Comparison of ENCODE assay signal across 10 mouse cellular contexts in the genomic region with DNA sequence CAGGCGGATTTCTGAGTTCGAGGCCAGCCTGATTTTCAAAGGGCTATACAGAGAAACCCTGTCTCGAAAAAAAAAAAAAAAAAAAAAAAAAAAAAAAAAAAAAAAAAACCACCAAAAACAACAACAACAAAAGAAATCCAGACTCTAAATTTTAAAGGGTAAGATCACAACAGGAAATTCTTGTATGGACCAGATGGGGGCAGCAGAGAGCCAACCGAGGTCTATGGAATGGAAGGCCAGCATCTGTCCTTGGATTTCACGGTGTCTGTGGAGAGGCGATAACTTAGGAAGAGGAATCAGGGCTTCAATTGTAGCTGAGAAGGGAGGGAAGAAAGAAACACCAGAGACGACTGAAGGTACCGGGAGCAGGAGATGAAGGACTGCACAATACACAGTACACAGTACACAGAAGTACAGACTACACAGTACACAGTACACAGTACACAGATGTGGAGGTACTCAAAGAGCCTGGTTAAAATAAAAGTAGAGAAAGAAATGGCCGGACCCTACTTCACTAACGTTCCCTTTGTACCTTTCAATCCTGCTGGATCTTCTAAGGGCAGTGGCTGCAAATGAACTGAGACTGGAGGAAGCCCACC. TPM values are rescaled to one million over a fixed set of nuclear protein-coding genes. Genes with fewer than 3 reads are reported as not detected.
DNase-seq lines count a peak whose midpoint lies in the region; ATAC-seq and TF ChIP-seq lines count a peak whose summit lies in the region.
"Had no signal": no experiment of that assay in that cellular context is flagged by ENCODE, and none has a peak within 500 bp of the region (broad histone marks: within the 10 kb centered on the region; RNA-seq: fewer than 3 reads in every experiment).

No protein-coding gene starts in this region.

- ATAC-seq in Patski, result no peak

- in situ Hi-C loops in Patski (cut with MboI; ENCODE audit: low pct_unique_long_range_greater_than_20kb), result loop anchor here (5.0 kb wide), 1 partner anchor 564 kb away; no protein-coding TSS in a partner anchor

- H3K4me1 ChIP-seq in lung, adult 2 months (ENCODE audit: control insufficient read depth, insufficient read depth, low read length), result no peaks in the 10 kb centered on the region

- no peak for TF ChIP-seq POLR2A in lung, adult 2 months (IDR thresholded peaks at IDR 0.05; ENCODE audit: borderline replicate concordance, extremely low read depth, low read depth, low read length)

- WGBS in lung, adult 2 months, result 65% methylated on average over 10 of the region's 10 CpGs

- POLR2A ChIA-PET in Patski (lab: Charles Lee), result no interaction called here

- peak; percentile 31 for DNase-seq in lung, adult 2 months
- no peak for DNase-seq in lung, adult 18-20 months
- no peak for DNase-seq in Patski (ENCODE audit: low read depth, low spot score)
- DNase-seq in cerebellum, postnatal 10 days, result peak; percentile 83 to 87
- DNase-seq in gastrocnemius, postnatal 4 days (ENCODE audit: low spot score in 2 of 2), result peak; percentile 47 to 67
- peak; percentile 50 to 54 for DNase-seq in left cerebral cortex, adult 2 months (ENCODE audit: extremely low spot score in 1 of 2, low spot score in 2 of 2)
- DNase-seq in naive thymus-derived CD4-positive, alpha-beta T cell, adult 2 months (ENCODE audit: low read depth), result peak; percentile 78
- peak; percentile 72 for DNase-seq in thymus, postnatal 4 days

- no peak overlapping the region for H3K4me3 ChIP-seq in lung, adult 2 months (replicated peaks; ENCODE audit: extremely low read depth, low read depth, low read length)
- no peak overlapping the region for H3K4me3 ChIP-seq in left cerebral cortex, adult 2 months
- H3K4me3 ChIP-seq: erythroblast, embryonic 14.5 days; megakaryocyte, embryonic 14.5 days had no signal

- H3K27me3 ChIP-seq in Patski, result no peaks in the 10 kb centered on the region

- no peak overlapping the region for H3K27ac ChIP-seq in left cerebral cortex, adult 2 months

- intact Hi-C loops in left cerebral cortex, adult 2 months (cut with DNase I), result no loop called here

- CTCF ChIA-PET in Patski (lab: Charles Lee), result interaction anchor here (1.0 to 1.6 kb wide), 5 partner anchors 9 to 566 kb away, joined by 3 to 4 read pairs (median 3); no protein-coding TSS in a partner anchor

- TF ChIP-seq CTCF in lung, adult 2 months (IDR thresholded peaks at IDR 0.05; ENCODE audit: insufficient read depth, low read length), result peak; percentile 54
- peak; percentile 79 for TF ChIP-seq CTCF in Patski (IDR thresholded peaks at IDR 0.05)
- peak; percentile 64 for TF ChIP-seq CTCF in left cerebral cortex, adult 2 months (IDR thresholded peaks at IDR 0.05)

RNA-seq across cellular contexts. Expression of gene Esr1, which starts 13.1 kb away (rescaled TPM):
- polyA plus RNA-seq in lung, adult 2 months (2012; rRNA removed), result 1.2 and 1.5 TPM in 2 replicates
- 0.18 TPM for polyA plus RNA-seq in Patski (2021)
- total RNA-seq in gastrocnemius, postnatal 4 days (2021), result 10 to 100 TPM; 25.3 to 32.6 TPM
- total RNA-seq in left cerebral cortex, adult 2 months (2021), result 1 to 10 TPM; 2.3 to 3.8 TPM

Comparison
In these comparisons a context has a peak if more than half of its experiments do, and no peak if none do; other contexts are left out.
1. DNase-seq: peak in lung, adult 2 months (single experiment), cerebellum, postnatal 10 days (2 of 2), gastrocnemius, postnatal 4 days (2 of 2), left cerebral cortex, adult 2 months (2 of 2), naive thymus-derived CD4-positive, alpha-beta T cell, adult 2 months (single experiment) and thymus, postnatal 4 days (single experiment); none in lung, adult 18-20 months (0 of 2) and Patski (single experiment).
2. RNA of gene Esr1, which starts 13.1 kb away (total RNA-seq): 25.3 to 32.6 TPM in gastrocnemius, postnatal 4 days; 2.3 to 3.8 TPM in left cerebral cortex, adult 2 months; every median in the first group is over 4 times any median in the second.
3. Peak in every context shown above with its lines, with median percentiles within 50 percentile points of each other: CTCF ChIP-seq.